Mouse (Mus musculus) small intestine, adult 2 months (tissue): ENCODE measurements around the gene Gab3. TPM values are rescaled to one million over a fixed set of nuclear protein-coding genes. Genes with fewer than 3 reads are reported as not detected.
"Not testable (repeated sequence)": the region's sequence is repeated elsewhere in the genome, so short reads cannot be mapped to it uniquely, and the experiment has no call there.

Experiments
- H3K27ac ChIP-seq: fragments of 200-500 bp; 2 replicates; pipeline ENCODE4 v1.5.1; 2012; ENCODE audit warnings: low read depth, low read length, control low read depth, inconsistent platforms; ENCODE audit not compliant: insufficient read depth
- H3K27me3 ChIP-seq: fragments of 200-500 bp; 2 replicates; pipeline ENCODE4 v1.6.1; 2012; ENCODE audit warnings: mild to moderate bottlenecking, moderate library complexity, low read length, inconsistent platforms; ENCODE audit not compliant: control insufficient read depth, insufficient read depth
- H3K36me3 ChIP-seq: fragments of 200-500 bp; 2 replicates; pipeline ENCODE4 v1.6.1; 2012; ENCODE audit warnings: mild to moderate bottlenecking, low read length, control low read depth, inconsistent platforms; ENCODE audit not compliant: control insufficient read depth, insufficient read depth
- H3K4me1 ChIP-seq: fragments of 200-500 bp; 2 replicates; pipeline ENCODE4 v1.6.1; 2012; ENCODE audit warnings: low read length, inconsistent platforms, mixed read lengths; ENCODE audit not compliant: control insufficient read depth, insufficient read depth, insufficient read length
- H3K4me3 ChIP-seq: fragments of 200-500 bp; 2 replicates; pipeline ENCODE4 v1.5.1; 2012; ENCODE audit warnings: low read depth, mild to moderate bottlenecking, control low read depth, inconsistent platforms, low read length, moderate library complexity
- CTCF ChIP-seq: fragments of 200-500 bp; IDR thresholded peaks from 2 replicates; pipeline ENCODE4 v1.5.1; 2012; ENCODE audit warnings: low read depth, mild to moderate bottlenecking, control low read depth, inconsistent platforms, low read length, moderate library complexity, mixed read lengths; ENCODE audit not compliant: insufficient replicate concordance, insufficient read length; ENCODE audit errors: extremely low read depth
- POLR2A ChIP-seq: fragments of 200-500 bp; IDR thresholded peaks from 2 replicates; pipeline ENCODE4 v1.6.1; 2012; ENCODE audit warnings: low read depth, mild to moderate bottlenecking, control low read depth, inconsistent platforms, low read length, moderate library complexity
- WGBS: fragments of 180-500 bp; shearing (Covaris S2); methylation state at CpG from one replicate; pipeline ENCODE4 v1.1.7; 2018; 5-methylcytosine and 5-hydroxymethylcytosine counted together
- polyA plus RNA-seq: library from polyadenylated mRNA; depleted of rRNA; stranded (reverse); fragments of >200 nt; gene quantifications from 2 replicates; pipeline ENCODE4 v1.2.3, GENCODE M21; 2012

The Gab3 gene
- polyA plus RNA-seq, 1 experiment: 0.39 TPM

GRCm38 (mm10) chrX:75056120-75056775, 29.0 kb downstream of the Gab3 start:
- Histone ChIP-seq H3K36me3 (no peaks in the 10 kb centered on the region), H3K27ac (no peak overlapping the region), H3K4me1 (no peaks in the 10 kb centered on the region), H3K4me3 (no peak overlapping the region), H3K27me3 (no peaks in the 10 kb centered on the region)
- 63% methylated on average over 2 of the region's 2 CpGs for WGBS
- TF ChIP-seq CTCF (no peak), POLR2A (no peak)

GRCm38 (mm10) chrX:75046921-75047635, 38.2 kb downstream of the Gab3 start:
- WGBS: 44% methylated on average over 3 of the region's 3 CpGs

DNA sequence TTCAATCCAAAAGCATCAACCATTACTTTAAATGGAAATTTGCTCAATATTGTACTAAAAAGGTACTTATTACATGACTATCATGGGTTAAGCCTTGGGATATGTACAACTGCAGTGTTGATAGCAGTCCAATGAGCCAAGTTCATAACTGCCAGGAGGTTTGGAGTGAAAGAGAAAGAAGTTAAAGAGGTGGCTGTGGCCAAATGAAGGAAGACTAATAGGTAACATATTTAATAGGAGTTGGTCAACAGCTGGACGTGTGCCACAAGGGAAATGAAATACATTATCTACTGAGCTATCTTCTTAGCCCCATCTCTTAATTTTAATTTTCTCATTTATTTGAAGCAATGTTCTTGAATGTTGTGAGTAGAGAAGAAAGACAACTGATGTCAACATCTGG, 39.3 kb downstream of the Gab3 start:
- H3K4me1 ChIP-seq: 0 out of 2 replicates have a peak, but pooled peaks cover 3% of the 10 kb centered on the region
- WGBS: 55% methylated on average over 1 of the region's 1 CpGs

More at GRCm38 (mm10) chrX:75046921-75047635, 38.2 kb downstream of the Gab3 start:
- H3K4me3 ChIP-seq: no peak overlapping the region
- H3K36me3 ChIP-seq: no peaks in the 10 kb centered on the region
- H3K4me1 ChIP-seq: 0 out of 2 replicates have a peak, but pooled peaks cover 3% of the 10 kb centered on the region
- TF ChIP-seq CTCF: no peak
- TF ChIP-seq POLR2A: no peak
- no peak overlapping the region for H3K27ac ChIP-seq
- no peaks in the 10 kb centered on the region for H3K27me3 ChIP-seq

DNA sequence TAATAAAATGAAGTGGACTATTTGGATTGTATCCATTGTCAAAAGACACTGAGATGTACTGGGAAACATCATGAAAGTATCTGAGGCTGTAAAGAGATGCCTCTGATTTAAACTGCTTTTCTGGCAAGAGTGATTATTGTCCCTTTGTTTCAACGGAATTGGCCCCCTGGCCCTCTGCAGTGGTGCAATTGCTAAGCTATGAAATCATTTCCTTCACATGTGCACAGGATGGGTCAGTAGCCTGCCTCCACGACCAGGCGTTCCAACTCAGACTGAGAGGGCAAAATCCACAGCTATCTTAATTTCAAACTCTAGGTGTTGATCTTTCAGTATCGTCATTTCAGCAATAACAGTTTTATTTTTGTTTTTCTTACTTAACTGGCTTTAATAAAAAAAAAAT, 40.7 kb downstream of the Gab3 start:
- TF ChIP-seq CTCF (no peak), POLR2A (no peak)
- Histone ChIP-seq H3K36me3 (no peaks in the 10 kb centered on the region), H3K4me3 (no peak overlapping the region), H3K27ac (no peak overlapping the region), H3K27me3 (no peaks in the 10 kb centered on the region), H3K4me1 (0 out of 2 replicates have a peak, but pooled peaks cover 3% of the 10 kb centered on the region)
- WGBS: 27% methylated on average over 4 of the region's 4 CpGs

More for the DNA sequence above, 39.3 kb downstream of the Gab3 start:
- Histone ChIP-seq H3K27ac (no peak overlapping the region), H3K4me3 (no peak overlapping the region), H3K36me3 (no peaks in the 10 kb centered on the region), H3K27me3 (no peaks in the 10 kb centered on the region)
- TF ChIP-seq POLR2A: no peak
- TF ChIP-seq CTCF: no peak

DNA sequence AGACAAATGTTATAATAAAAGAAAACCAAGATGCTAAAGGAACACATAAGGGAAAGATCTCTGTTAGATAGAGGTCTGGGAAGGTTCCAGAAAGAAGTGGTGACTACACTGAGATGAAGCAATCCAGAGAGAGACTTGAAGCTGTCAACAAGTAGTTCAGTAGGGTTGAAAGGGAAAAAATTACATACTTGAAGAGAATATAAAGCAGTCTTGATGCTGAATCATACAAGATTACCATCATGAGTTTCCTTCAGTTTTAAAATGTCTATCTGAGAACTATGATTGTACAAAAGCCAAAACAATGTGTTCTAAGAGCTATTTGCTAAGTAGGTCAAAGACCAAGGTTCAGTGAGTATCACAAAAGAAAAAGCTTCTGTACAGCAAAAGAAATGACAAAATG, 48.6 kb downstream of the Gab3 start:
- TF ChIP-seq CTCF (no peak), POLR2A (no peak)
- Histone ChIP-seq H3K27me3 (no peaks in the 10 kb centered on the region), H3K4me1 (no peaks in the 10 kb centered on the region), H3K4me3 (no peak overlapping the region), H3K27ac (no peak overlapping the region), H3K36me3 (no peaks in the 10 kb centered on the region)

- no peaks in the 10 kb centered on the region for H3K27me3 ChIP-seq
- no peaks in the 10 kb centered on the region for H3K4me1 ChIP-seq
- TF ChIP-seq POLR2A (no peak), CTCF (no peak)
- no peaks in the 10 kb centered on the region for H3K36me3 ChIP-seq
- WGBS: 78% methylated on average over 2 of the region's 2 CpGs
- no peak overlapping the region for H3K27ac ChIP-seq
- H3K4me3 ChIP-seq: no peak overlapping the region
Observed at GRCm38 (mm10) chrX:75035162-75035561, 50.1 kb downstream of the Gab3 start.

GRCm38 (mm10) chrX:75034054-75034453, 51.2 kb downstream of the Gab3 start:
- 55% methylated on average over 1 of the region's 1 CpGs for WGBS
- not testable (repeated sequence) for H3K4me1 ChIP-seq, H3K4me3 ChIP-seq, H3K36me3 ChIP-seq, H3K27ac ChIP-seq, H3K27me3 ChIP-seq
